Mouse (Mus musculus) ZHBTc4 (cell line): ENCODE measurements around the gene Arl4c.

Experiments used
- DNase-seq: peaks from one replicate; pipeline ENCODE4 v3.0.0-alpha.2; 2011; ENCODE audit warnings: low read depth, low spot score

The Arl4c gene

DNA sequence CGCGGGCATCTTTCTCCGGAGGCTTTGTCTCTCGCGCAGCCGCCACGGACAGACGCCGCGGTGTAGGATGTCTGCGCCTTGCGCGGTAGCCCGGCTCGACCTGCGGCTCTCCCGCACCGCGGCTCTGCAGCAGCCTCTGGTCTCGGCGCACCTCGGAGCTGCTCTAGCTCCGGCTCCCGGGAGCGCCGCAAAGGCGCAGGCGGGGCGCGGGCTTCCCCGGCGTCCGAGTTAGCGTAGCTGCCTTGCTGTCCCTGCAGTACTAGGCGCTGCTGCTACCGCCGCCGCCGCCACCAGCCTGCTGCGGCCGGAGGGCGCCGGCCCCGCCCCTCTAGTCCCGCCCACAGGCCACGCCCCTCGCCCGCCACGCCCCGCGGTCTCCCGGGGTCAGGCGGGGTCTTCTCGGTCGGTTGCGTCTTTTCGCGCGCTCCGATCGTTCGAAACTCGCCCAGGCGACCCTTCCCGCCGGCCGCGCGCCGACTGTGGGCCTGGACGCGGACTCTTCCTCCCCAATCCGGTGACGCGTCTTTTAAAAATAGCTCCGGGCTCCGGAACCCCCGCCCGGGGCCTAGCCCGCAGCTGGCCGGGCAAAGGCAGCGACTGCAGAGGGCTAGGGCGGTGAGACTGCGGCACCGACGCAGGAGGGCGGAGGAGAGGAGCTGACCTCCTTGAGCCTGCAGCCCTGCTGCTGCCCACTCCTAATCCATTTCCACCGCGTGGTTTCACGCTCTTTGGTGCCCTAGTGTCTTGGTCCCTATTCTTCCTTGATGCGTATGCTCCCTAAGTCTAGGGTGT lies at the start of gene Arl4c:
Gene Arl4c, minus strand, starts transcription at position 352 of the 792 bp plus-strand sequence.
- peak; percentile 89 for DNase-seq

DNA sequence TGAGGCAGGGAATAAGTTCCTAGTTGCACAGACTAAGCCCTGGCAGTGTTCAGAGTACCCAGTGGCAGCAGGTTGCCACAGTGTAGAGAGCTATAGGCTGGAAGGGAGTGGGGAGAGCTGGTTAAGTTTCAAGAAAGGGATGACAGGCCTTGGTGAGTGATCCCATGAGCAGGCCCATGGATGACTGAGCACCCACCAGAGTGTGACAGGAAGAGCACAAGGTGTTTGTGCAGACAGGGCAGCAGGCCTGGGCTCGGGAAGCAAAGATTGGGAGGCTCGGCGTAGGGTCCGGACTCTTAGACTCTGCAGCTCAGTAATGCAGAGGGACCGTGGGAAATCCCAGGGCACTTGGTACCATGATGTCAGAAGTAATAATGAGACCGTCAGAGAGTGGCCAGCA lies 49.3 kb upstream of the Arl4c start:
- no peak for DNase-seq

DNA sequence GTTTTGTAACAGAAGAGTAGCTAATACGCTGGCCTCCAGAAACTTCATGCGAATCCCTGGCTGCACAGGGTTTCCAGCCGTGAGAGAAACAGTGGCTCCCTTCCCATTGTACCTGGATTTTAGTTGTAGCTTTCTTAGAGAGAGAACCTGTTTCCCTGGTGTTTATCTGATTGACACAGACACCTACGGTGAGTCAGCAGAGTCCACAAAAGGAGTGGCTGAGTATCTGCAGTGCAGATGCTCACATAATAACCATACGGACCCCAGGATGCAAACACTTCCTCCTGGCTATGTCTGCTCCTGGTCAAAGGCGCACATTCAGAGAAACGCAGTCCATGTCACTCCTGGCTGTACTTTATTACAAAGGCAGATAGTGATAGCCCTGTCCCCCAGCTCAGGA lies 48.6 kb upstream of the Arl4c start:
- no peak for DNase-seq

DNA sequence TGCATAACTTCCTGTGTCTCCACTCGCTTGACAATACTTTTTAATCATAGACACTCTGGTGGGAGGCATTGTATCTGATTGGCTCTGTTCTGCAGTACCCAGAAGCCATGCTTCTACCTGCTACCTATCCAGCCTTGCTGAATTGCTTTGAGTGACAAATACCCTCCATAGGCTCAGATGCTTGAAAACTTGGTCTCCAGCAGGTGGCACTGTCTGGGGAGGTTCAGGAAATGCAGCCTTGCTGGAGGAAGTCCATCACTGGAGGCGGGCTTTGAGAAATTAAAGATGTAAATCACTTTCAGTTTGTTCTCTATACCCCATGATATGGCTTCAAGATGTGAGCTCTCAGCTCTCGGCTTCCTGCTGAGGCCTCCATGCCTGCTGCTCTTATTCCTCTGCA lies 48.1 kb upstream of the Arl4c start:
- peak; percentile 82 for DNase-seq

DNA sequence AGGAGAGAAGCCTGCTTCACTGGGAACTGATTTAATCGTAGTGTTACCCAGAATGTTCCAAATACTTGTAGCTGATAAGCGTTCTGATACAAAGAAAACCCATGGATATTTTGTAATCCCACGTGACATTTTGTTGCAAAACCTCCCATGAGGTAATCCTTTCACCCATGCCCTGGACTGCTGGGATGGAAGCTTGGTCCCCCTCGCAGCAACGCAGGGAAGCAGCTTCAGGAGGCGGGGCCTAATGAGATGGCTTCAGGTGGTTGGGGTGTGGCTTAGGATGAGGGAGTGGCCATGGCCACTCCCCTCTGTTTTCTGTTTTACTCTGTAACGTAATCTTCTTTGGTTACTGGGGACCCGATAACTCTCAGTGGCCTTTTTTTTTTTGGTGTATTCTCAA lies 47.1 kb upstream of the Arl4c start:
- DNase-seq: peak; percentile 41

DNA sequence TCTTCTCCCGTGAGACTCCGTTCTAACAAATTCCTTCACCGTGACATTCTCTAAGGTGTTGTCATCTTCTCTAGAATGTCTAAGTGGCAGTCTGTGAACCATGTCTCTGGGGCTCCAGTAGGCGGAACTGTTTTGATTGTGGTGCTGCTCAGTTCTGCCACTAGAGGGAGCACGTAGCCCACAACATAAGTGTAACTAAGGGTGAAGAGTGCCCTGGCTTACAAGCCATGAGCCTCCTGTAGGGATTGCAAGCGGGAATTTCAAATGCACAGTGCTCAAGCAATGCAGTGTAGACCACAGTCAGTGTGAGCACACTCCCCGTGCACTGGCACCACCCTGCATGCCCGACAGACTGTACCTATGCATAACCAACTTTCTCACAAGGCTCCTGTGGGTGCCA lies 43.2 kb upstream of the Arl4c start:
- peak; percentile 91 for DNase-seq

DNA sequence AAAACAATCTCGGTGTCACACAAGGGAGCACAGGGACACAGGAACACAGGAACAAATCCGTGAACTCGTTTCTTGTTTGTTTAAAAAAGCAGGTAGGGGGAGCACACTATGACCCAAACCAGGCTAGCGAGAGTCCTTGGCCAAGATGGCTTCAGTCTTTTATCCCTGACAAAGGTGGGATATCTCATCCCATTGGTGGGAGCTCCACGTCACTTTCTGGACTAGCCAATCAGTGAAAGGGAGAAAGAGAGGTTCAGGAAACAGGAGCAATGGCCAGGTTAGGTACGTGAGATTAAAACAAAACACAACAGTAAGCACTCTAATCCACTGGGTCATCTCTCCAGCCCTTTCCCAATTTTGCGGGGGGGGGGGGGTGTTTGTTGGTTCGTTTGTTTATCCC lies 42.2 kb upstream of the Arl4c start:
- DNase-seq: no peak

DNA sequence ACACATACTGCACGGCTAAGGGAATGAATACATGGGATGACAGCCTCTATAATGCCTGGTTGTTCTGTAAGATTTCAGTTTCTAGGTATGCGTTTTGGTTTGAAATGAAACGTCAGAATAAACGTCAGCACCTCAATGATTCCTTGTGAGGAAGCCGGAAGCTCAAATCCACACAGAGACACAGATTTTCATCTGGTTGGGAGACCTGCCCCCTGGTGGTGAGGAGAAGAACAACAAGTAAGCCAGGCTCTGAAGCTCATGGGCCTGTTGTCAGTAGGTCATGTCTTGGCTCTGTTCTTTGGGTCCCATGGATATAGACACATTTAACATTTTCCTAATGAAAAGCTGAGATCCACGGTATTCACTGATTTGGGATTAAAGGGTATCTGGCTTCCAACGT lies 40.4 kb upstream of the Arl4c start:
- peak; percentile 73 for DNase-seq

DNA sequence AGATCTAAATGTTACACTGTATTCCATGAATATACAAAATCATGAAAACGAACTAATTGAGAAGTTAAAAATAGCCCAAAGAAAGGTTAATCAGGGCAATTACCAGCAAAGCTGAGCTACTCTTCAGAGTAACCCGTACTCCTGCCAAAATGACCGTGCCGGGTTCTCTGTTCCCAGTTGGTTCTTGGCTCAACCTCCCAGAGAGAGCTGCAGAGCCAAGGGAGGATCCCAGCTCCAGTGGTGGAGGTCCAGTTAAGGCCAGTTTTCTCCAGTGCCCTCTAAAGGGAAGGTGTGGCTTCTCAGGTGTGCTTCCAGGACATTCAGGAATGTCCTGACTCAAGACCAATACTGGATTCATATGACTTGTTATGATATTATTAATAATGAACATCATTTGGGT lies 37.5 kb upstream of the Arl4c start:
- no peak for DNase-seq

DNA sequence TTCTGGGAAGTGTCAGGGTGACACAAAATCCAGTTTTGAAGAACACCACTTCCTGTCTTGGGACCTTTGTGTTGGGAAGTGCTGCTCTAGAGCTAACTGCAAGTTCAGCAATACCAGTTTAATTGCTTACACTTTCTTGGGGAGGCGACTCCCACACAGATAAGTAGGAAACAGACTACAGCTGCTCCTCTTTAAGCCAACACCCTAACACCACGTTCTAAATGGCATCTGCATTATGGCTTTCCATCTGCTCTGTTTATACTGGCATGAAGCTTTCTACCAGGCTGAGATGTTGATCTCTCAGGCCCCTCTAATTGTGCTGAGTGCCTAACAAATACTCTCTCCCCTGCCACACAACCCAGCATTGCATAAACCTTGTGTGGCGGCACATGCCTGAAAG lies 36.9 kb upstream of the Arl4c start:
- DNase-seq: no peak

DNA sequence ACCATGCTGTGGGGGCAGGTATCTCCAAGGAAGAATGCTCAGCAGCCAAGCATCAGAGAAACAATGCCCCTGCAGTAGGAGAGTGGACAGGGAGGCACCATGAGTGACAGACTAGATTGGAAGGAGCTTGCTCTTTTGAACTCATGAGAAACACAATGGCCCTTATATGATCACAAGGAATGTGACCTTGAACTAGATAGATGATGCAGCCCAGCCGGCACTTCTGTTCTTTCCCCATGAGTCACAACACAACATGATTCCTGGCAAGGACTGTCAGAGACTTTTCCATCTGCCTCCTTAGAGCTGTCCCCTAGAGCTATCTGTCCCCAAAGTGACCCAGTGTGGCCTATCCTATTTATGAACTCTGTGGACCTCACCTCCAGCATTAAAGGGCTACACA lies 27.5 kb upstream of the Arl4c start:
- DNase-seq: no peak

DNA sequence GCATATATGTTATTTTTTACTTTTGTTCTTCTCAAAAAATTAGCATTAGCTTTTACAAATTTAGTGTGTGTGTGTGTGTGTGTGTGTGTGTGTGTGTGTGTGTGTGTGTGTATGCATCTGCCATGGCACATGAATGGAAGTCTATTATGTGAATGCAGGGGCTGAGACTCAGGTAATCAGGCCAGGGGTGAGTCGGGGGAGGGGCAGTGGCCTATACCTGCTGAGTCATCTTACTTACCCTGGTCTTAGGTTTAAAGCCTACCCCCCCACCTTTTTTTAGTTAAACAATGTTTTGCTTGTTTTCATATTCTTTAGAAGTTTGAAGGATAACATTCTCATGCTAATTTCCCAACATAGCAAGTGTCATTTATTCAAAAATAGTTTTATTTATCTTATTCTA lies 25.3 kb upstream of the Arl4c start:
- no peak for DNase-seq

DNA sequence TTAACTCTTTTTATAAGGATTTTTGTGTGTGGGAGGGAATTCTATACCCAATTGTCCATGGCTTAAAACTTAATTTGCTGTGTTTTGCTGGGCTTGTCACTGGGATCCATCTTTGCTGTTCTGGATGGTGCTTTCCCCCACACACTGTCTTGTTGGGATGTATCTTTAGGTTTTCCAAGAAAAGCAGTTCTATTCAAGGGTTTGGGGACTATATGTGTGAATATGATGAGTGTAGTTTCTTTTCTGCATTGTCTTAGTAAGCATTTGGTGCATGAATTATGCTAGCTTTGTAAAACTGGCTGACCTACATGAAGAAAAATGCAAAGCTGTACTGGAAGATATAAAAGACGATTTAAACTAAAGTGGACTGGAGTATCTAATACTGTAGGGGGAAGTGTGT lies 23.7 kb upstream of the Arl4c start:
- DNase-seq: no peak

DNA sequence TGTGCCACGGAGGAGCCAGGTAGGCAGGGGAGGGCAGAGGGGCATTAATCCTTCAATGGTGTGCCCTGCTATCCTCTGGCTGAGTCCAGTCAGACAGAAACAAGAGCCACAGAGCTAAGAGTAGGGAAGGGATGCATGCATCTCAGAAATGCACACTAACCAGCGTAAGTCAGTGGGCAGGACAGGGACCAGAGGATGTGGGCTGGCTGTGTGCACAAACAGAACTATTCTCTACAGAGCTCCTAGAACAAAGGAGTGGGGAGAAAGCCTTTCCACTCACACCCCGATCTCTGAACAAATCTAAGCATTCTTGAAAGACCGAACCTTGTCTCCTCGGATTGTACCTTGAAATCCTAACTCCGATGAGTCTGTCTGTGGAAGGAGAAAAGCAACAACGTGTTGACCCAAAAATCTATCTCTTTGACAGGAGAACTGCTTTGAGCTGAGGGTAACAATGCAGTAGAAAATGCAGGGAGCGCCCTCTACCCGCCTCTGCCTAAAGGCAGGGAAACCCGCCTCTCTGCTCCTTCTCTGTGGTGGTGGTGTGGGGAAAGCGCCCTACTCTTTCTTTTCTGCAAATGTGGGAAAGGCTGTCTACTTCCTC lies 18.7 kb upstream of the Arl4c start:
- DNase-seq: peak; percentile 22

DNA sequence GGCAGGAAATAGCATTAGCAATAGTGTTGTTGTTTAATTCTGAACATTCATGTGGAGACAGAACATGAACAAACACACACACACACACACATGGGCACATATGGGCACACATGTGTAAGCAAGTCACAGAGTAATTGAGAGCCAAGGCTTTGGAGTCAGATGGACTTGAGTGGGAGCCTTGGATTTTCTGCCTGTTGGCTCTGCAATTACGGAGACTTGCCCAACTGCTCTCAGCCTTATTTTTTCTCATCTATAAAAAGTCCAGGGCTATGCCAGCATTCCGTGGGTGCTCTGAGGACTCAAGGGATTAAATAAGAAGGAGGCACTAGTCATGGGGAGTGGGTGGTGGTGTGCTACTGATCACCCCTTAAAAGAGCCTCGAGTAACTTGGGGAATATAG lies 16.5 kb upstream of the Arl4c start:
- no peak for DNase-seq

DNA sequence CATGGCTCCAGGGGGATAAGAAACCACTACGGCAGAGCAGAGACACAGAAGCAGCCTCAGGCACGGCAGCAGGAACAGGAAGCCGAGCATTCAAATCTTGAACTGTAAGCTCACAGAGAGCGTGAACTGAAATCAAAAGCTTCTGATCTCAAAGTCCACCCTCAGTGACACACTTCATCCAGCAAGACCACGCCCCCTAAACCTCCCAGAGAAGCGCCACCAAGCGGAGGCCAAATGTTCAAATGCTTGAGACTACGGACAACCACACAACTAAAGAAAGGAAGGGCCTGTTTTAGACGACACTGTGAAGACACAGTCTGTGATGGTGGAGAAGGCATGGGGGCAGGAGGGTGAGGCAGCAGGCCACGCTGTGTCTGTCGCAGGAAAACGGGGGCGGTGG lies 15.7 kb upstream of the Arl4c start:
- DNase-seq: peak; percentile 73

DNA sequence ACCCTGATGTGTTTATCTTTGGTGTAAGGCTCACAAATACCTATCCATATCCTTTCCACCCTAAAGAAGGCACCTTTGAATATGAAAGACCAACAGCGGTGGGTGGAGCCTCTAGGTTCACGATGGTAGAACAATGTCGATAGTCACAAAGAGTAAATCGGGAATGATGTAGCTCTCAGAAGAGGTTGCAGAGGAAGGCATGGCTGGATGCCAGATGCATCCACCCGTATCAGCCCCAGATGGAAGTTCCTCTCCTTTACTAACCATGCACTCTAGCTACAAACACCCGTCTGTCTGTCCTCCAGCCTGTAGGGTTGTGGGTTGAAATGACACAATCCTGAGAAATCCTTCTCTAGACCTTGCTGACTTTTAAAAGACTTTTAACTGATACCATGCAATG lies 10.0 kb upstream of the Arl4c start:
- DNase-seq: no peak

DNA sequence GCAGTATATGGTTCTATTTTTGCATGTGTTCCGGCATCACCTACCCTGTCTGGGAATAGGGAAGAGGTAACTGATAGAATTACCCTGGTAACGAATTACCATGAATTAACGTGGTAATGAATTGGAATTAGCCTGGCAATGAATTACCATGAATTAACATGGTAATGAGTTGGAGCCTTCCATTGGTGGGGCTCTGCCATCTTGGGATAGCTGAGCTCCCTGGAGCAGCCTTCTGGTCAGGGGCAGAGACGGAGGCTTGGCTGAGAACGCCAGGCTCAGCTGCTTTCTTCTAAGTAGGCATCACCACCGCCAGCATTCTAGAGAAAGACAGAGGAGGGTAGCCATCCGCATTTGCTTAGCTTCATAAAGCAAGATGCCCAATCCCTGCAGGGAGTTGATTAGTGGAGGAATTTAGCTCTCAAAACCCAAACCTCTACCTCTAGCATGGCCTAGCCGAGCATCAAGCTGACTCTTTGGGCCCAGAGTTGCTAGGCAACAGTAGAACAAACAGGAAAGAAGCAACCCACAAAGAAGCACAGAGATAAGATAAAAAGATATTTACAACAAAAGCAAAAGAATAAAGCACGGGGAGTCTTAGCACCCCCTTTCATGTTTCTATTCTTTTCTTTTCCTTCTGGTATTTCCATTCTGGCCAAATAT lies 6.8 kb upstream of the Arl4c start:
- DNase-seq: no peak

DNA sequence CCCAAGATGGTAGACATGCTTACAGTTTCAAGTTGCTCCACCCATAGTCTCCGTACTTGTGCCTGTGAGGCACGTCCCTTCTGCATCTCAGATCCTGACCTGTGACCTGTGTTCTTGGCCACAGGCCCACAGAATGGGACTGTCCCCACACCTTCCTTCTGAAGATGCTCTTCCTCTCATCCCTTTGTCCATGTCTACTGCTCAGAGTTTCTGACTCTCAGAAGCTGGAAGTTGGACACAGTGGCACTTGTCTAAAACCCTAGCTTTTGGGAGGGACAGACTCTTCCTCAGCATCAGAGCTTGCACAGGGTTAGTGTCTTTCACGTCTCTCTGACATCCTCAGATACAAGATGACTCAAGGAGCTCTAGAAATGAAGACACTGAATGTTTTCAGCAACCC lies 6.2 kb upstream of the Arl4c start:
- no peak for DNase-seq

DNA sequence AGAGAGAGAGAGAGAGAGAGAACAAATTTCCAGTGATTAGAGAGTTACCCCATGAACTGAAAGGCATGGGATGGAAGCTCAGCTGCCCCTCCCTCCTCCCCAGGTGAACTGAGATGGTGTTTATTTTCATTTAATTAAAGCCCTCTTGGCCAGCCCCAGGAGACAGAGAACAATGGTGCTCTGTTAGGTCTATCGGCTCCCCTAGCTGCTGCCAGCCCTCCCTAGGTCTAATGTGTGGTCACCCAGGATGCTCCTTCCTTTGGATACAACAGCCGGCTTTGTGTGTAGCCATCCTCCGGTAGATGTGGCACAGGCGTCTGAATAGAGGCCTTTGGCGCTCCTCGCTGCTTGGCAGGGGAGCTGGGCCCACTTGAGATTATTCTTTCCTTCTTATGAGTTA lies 5.5 kb upstream of the Arl4c start:
- no peak for DNase-seq

DNA sequence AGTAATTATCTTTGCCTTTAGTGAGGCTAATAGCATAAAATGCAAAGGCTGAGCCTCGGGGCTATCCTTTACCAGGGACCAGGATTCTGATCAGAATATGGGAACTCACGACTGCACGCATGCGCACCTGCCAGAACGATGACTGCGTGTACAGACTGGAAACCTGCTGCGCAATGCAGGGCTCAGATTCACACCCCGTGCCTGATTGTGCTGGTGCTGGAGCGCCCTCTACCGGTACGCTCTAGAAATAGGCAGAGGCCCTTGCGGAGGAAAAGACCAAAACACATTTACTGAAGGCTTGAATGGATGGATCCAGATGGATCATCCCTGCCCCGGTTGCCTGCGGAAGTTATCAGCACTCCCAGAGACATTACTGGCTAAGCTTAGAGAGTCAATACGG lies 3.8 kb upstream of the Arl4c start:
- peak; percentile 97 for DNase-seq

DNA sequence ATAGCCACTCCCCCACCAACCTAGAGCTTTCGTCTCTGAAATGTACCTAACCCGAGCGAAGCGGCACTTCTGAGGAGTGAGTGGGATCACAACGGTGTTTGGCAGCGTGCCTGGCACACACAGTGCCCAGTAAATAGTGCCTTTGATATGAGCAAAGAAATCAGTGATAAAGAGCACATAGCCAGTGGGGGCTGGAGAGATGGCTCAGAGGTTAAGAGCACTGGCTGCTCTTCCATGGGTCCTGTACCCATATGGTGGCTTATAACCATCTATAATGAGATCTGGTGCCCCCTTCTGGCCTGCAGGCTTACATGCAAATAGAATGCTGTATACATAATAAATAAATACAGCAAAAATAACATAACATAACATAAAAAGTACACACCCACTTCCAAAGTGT lies 3.0 kb upstream of the Arl4c start:
- DNase-seq: peak; percentile 65
